Mouse (Mus musculus) embryo, embryonic 11 days (tissue): ENCODE results near the gene Ankrd17.
A peak's percentile ranks its signal among the peaks of the same experiment; 100 is the strongest.

ENCODE experiments used
- DNase-seq: peaks from one replicate; pipeline ENCODE4 v3.0.0-alpha.2; 2015

The Ankrd17 gene

DNA sequence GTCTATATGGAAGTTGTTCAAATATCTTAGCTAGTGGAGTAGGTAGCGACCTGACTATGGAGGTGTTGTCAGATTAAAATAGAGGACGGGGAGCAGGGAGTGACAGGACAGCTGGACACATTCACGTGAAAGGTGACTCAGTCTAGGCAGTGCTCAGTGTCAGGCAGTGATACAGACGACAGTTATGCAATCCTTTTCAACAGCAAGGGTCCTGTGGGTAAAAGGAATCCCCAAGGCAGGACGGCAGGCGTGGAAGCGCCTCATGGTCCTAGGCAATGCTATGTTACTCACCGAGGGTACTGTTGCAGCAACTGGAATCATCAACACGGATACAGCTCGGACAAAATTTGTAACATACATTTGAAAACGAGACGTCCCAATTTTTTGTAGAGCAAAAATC is 149.2 kb downstream of the Ankrd17 start:
- no peak for DNase-seq

DNA sequence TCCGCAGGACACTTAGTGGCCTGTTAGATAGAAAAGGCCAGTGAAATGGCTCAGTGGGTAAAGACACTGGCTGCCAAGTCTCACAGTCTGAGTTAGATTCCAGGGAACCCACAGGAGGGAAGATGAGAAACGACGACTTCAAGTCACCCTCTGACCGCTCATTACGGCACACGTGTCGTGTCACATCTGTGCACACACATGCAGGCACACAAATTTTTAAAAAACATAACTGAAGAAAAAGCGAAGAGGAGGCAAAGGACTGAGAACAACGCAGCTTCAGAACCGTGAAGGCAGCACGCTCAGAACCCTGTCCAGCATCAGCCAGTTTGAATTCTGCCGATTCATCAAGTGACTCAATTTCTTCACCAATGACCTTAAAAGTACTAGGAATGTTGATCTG is 153.0 kb downstream of the Ankrd17 start:
- no peak for DNase-seq

DNA sequence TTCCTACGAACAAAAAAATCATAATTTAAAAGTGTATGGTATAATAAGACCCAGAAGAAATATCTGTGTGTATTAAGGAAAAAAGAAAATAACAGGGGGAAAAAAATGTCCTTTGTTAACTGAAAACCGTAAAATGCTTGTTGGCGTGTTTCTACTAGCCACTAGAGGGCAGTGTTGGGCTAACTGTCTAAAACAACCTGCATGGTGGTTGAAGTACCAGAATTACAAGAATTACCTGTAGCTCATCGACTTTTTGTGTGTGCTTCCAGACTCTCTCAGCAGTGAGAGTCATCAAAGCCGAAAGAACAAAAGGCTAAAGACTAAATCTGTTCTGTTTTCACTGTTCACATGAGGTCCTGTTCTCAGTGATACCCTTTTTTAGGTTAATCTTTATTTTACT is 163.2 kb downstream of the Ankrd17 start:
- DNase-seq, result peak; percentile 75

DNA sequence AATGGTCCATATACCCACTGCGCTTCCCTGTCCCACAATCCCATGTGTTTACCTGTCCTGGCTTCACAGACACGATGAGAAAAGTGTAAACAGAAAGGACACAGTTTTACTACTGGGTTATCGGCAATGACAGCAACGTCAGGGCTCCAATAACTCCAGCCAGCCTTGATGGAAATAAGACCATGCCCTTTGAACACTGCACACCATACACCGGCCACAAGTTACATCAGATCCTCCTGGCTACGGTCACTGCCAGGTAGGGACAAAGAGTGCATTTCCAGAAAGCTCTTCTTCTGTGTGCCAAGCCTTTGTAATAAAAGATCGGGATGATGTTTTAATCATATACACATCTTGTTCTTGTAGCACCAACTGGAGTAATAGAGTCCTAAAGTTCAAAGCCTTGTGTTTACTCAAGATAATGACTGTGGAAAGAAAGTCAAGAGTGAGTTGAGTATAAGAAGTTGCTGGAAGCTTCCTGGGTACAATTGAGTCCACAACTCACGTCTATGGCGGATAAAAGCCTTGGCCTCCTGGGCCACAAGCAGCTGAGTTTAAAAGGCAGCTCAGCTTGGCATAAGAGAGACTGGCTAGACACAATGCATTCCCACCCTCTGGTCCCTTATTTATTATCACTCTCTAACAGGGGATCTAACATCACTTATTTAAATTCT is 163.8 kb downstream of the Ankrd17 start:
- no peak for DNase-seq

DNA sequence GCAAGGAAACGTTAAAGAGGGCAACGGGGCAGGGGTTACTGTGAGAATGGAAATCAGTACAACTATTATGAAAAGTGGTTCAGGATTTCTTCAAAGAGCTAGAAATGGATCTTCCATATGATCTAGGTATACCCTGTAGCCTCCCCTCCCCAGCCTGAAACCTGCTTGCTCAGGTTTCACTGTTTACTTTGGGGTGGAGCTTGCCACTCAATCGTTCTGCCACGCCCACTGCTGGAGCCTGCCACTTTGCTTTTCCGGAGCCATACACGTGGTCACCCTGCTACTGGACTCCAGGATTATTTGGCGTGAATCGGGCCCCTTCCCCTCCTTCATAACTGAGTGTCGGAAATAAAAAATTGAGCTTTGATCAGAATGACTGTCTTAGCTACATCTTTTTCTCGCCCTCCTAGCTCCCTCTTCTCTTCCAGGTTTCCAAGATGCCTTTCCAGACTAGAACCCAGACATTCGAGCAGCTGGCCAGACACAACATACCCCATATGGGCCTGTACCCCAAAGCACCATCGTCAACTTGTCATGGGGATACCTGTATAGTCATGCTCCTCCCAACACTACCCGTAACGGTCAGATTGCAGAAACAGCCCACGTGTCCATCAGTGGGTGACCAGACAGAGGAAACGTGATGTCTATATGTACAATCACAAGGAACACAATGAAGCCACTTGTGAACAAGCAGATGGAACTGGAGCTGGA is 166.3 kb downstream of the Ankrd17 start:
- DNase-seq, result no peak

DNA sequence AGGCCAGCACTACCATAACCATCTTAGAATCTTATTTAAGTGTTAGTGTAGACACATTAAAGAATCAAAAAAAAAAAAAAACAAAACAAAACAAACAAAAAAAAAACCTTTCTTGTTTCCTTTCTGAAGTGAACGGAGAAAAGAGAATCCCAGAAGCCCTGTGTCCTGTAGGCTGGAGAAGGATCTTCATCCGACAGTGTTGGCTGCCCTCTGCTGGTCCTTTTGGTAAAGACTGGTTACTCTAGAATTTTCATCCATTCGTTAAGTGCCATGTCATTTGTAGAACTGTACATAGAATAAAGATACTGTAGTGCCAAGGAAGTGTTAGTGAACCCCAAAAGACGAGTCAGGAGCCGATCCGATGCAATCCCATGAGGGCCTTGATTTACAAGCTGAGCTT is 171.5 kb downstream of the Ankrd17 start:
- peak; percentile 80 for DNase-seq

DNA sequence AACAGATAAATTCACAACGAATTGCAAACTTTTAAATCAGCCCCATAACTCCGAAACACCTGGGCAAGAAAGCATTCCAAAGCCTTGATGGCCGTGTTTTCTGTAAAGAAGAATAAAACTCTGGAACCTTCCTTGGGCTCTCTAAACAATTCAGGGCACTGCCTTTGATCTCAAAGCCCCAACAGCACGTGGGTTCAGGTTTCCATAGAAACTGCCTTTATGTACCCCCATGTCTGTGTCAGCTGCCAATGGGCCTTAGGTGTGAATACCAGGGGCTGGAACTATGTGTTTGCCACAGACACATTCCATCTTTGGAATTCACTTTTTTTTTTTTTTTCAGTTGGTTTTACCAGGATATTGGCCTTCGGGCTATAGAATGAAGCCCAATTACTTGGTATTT is 183.6 kb downstream of the Ankrd17 start:
- DNase-seq, result no peak

DNA sequence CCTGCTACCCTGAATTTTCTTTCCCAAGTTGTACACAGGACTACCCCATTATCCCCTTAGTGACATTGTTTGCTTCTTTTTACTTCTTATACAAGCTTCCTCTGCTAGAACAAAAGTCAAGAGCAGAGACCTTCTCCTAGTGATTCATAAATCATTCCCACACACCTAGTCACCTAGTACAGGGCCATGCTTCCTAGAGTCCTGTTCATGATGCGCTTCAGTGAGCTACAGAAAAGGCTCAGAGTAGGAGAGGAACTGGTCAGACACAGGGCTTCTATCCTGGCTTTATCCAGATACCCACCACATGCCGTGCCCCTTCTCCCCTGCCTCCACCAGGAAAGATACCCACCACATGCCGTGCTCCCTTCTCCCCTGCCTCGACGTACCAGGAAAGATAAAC is 187.3 kb downstream of the Ankrd17 start:
- DNase-seq, result no peak

DNA sequence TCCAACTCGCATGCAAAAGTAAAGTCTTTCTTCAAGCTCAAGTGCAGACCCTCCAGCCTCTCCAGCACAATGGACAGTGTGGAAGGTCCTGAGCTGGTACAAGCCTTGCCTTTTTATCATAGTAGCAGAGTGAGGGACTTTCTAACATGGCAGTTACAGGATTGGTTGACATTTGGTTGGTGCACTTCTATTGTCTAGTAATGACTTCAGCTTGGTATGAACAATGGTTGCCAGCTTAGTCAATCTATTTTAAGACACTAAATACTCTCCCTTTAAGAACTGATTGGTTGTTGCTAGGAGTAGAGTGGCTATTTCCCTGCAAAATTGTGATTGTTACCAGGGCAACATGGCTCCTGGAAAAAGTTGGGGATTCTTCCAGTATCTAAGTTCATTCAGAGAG is 188.3 kb downstream of the Ankrd17 start:
- DNase-seq, result no peak
